Mouse (Mus musculus) liver, embryonic 14.5 days (tissue): ENCODE results near the gene Ctss.

Experiments used
- CTCF ChIP-seq: IDR thresholded peaks from 2 replicates; pipeline ENCODE4 v1.5.1; 2016; ENCODE audit warnings: antibody characterized with exemption, low read depth, control low read depth
- EP300 ChIP-seq: IDR thresholded peaks from 2 replicates; pipeline ENCODE4 v1.6.1; 2016; ENCODE audit warnings: antibody characterized with exemption, low read depth

GRCm38 (mm10) chr3:95561826-95562225 lies 35.2 kb downstream of the Ctss start:
- TF ChIP-seq CTCF (no peak), EP300 (no peak)
